Mouse (Mus musculus) spleen, adult 2 months (tissue): ENCODE data around the gene Elovl4. TPM values are rescaled to one million over a fixed set of nuclear protein-coding genes. Genes with fewer than 3 reads are reported as not detected.
A peak's percentile ranks its signal among the peaks of the same experiment; 100 is the strongest.

Experiments used
- DNase-seq, 2 experiments: peaks; one replicate each; pipeline versions ENCODE4 v3.0.0 to v3.0.0-alpha.2; 2012 to 2021; ENCODE audit warnings: low spot score in 2 of 2, low read depth in 1 of 2
- H3K27ac ChIP-seq: fragments of 200-500 bp; 2 replicates; pipeline ENCODE4 v1.5.1; 2012; ENCODE audit warnings: low read length, inconsistent platforms; ENCODE audit not compliant: insufficient read depth
- H3K27me3 ChIP-seq: fragments of 200-500 bp; 2 replicates; pipeline ENCODE4 v1.6.1; 2012; ENCODE audit warnings: mild to moderate bottlenecking, moderate library complexity, low read length, inconsistent platforms; ENCODE audit not compliant: control insufficient read depth, insufficient read depth
- H3K36me3 ChIP-seq: fragments of 200-500 bp; 2 replicates; pipeline ENCODE4 v1.6.1; 2012; ENCODE audit warnings: mild to moderate bottlenecking, low read length, inconsistent platforms; ENCODE audit not compliant: control insufficient read depth, insufficient read depth
- H3K4me1 ChIP-seq: fragments of 200-500 bp; 2 replicates; pipeline ENCODE4 v1.6.1; 2011; ENCODE audit warnings: inconsistent platforms; ENCODE audit not compliant: control insufficient read depth, insufficient read depth, insufficient read length
- H3K4me3 ChIP-seq: fragments of 200-500 bp; 2 replicates; pipeline ENCODE4 v1.5.1; 2011; ENCODE audit warnings: mild to moderate bottlenecking, inconsistent platforms; ENCODE audit not compliant: insufficient read depth, insufficient read length; ENCODE audit errors: extremely low read depth
- CTCF ChIP-seq: fragments of 200-500 bp; IDR thresholded peaks from 2 replicates; pipeline ENCODE4 v1.5.1; 2011; ENCODE audit warnings: mild to moderate bottlenecking, inconsistent platforms; ENCODE audit not compliant: insufficient read depth, insufficient read length, insufficient replicate concordance; ENCODE audit errors: extremely low read depth
- POLR2A ChIP-seq: fragments of 200-500 bp; IDR thresholded peaks from 2 replicates; pipeline ENCODE4 v1.6.1; 2011; ENCODE audit warnings: low read depth, low read length, inconsistent platforms
- WGBS: fragments of 180-500 bp; shearing (Covaris S2); methylation state at CpG from one replicate; pipeline ENCODE4 v1.1.7; 2018; 5-methylcytosine and 5-hydroxymethylcytosine counted together
- polyA plus RNA-seq: library from polyadenylated mRNA; depleted of rRNA; stranded (reverse); fragments of >200 nt; gene quantifications from 2 replicates; pipeline ENCODE4 v1.2.3, GENCODE M21; 2012

The Elovl4 gene
- polyA plus RNA-seq, 1 experiment = not detected

DNA sequence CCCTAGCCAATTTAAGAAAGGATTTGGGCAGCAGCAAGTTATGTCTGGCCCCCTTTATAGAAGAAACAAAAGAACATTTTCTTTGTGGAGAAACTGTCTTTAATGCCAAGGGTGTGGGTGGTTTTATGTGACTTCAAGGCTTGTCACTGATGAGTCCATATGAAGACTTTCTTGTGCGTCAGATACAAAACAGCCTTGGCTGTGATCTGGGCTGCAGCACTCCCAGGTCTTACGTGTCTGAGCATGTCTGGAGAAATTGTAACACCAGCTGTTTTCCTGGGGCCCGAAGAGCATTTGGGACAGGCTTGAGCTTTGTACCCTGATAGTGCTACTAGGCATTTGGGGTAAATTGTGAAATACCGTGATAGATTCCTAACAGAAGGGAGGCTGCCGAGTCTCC, 16.8 kb upstream of the Elovl4 start:
- WGBS = 65% methylated on average over 5 of the region's 5 CpGs
- no peaks in the 10 kb centered on the region for H3K36me3 ChIP-seq
- H3K4me3 ChIP-seq = no peak overlapping the region
- H3K27me3 ChIP-seq = no peaks in the 10 kb centered on the region
- no peak overlapping the region for H3K27ac ChIP-seq
- no peak for DNase-seq
- H3K4me1 ChIP-seq = no peaks in the 10 kb centered on the region
- TF ChIP-seq POLR2A (no peak), CTCF (no peak)

GRCm38 (mm10) chr9:83820976-83821375, 14.9 kb upstream of the Elovl4 start:
- Histone ChIP-seq H3K36me3 (no peaks in the 10 kb centered on the region), H3K4me3 (no peak overlapping the region), H3K27ac (no peak overlapping the region), H3K27me3 (no peaks in the 10 kb centered on the region), H3K4me1 (no peaks in the 10 kb centered on the region)
- TF ChIP-seq POLR2A = no peak
- TF ChIP-seq CTCF = no peak
- DNase-seq = no peak
- 83% methylated on average over 2 of the region's 2 CpGs for WGBS

DNA sequence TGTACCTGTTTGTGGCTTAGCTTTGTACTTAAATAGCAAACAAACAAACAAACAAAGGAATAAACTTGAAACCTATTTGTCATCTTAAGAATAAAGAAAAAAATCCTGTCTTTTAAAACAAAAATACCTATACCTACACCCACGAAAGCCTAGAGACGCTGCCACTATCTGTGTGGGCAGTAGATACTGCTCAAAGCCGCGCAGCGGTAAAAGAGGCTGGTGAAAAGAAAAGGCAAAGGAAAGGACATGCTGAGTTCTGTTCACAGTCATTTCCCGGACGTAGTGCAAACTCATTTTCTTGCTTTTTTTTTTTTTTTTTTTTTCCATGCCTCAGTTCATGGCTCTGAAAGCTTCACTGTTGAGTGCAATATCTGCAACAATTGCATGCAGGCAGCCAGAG, 13.1 kb upstream of the Elovl4 start:
- DNase-seq = no peak
- WGBS = 87% methylated on average over 7 of the region's 7 CpGs
- Histone ChIP-seq H3K36me3 (no peaks in the 10 kb centered on the region), H3K27me3 (no peaks in the 10 kb centered on the region), H3K4me1 (no peaks in the 10 kb centered on the region), H3K4me3 (no peak overlapping the region), H3K27ac (no peak overlapping the region)
- TF ChIP-seq POLR2A = no peak
- no peak for TF ChIP-seq CTCF

DNA sequence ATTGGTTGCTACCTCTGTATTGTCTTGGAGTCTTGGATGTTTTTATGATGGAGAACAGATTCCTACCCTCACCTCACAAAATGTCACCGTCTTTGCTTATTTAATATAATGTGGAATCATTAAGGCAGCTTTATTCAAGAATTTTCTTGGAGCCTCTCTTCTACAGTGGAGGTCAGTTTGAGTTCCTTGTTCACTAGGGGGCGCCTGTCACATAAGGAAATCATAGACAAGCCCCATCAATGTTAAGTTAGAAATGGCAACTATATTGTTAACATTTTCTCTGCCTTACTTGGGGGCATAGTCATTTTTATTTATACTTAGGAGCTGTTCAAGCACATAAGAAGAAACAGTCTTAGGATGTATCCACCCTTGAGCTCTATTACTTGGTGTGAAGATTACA, 1.5 kb upstream of the Elovl4 start:
- H3K27me3 ChIP-seq = peaks cover 19% of the 10 kb centered on the region
- DNase-seq = peak; percentile 31 to 35
- no peaks in the 10 kb centered on the region for H3K36me3 ChIP-seq
- 8% methylated on average over 2 of the region's 2 CpGs for WGBS
- H3K4me1 ChIP-seq = peaks cover 12% of the 10 kb centered on the region
- H3K4me3 ChIP-seq = no peak overlapping the region
- TF ChIP-seq POLR2A (no peak), CTCF (no peak)
- H3K27ac ChIP-seq = no peak overlapping the region

- 3% methylated on average over 37 of the region's 37 CpGs for WGBS
- no peak for DNase-seq
- H3K4me3 ChIP-seq = peak overlapping the region; percentile 51; the same call in 1 of the 2 replicates
- no peak overlapping the region for H3K27ac ChIP-seq
- no peaks in the 10 kb centered on the region for H3K36me3 ChIP-seq
- H3K27me3 ChIP-seq = peaks cover 20% of the 10 kb centered on the region
- H3K4me1 ChIP-seq = peaks cover 12% of the 10 kb centered on the region
- no peak for TF ChIP-seq POLR2A
- TF ChIP-seq CTCF = no peak
Measured at GRCm38 (mm10) chr9:83805164-83805976, 707 bp downstream of the Elovl4 start.

DNA sequence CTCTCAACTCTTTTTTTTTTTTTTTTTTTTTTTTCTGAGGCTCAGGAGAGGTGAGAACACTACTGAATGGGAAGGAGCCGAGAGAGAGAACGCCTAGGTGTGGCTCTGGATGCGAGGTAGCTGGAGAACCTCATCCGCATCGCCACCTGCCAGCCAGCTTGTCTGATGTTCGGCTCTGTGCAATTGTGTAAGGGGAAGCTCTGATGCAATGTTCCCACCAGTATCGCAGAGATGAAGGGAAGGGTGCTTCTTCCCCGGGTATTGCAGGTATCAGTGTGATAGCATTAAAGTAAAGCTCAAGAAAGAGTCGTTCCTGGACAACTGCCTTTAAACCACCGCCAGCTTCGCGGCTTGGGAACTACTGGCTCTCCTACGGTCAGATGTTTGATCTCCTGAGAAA, 1.7 kb downstream of the Elovl4 start:
- TF ChIP-seq POLR2A = no peak
- TF ChIP-seq CTCF = no peak
- no peak overlapping the region for H3K27ac ChIP-seq
- DNase-seq = no peak
- H3K27me3 ChIP-seq = peaks cover 20% of the 10 kb centered on the region
- H3K4me3 ChIP-seq = no peak overlapping the region
- 65% methylated on average over 13 of the region's 13 CpGs for WGBS
- H3K36me3 ChIP-seq = no peaks in the 10 kb centered on the region
- H3K4me1 ChIP-seq = peaks cover 12% of the 10 kb centered on the region

DNA sequence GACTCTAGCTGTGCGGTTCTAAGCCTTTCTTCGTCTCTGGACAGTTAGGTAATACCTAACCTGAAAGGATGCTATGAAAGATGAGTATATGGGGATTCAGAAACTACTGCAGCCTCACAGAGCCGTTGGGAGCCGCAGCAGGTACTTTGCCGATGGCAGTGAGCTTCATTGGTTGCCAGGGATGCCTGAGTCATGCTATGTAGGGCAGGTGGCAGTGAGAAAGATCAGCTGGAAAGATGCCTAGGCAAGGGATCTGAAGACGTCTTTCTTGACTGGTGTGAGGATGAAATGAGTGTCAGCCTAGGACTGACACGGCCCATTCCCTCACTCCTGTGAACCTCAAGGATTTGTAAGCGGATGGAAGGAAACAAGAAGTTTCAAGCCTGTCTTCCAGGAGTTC, 8.2 kb downstream of the Elovl4 start:
- no peaks in the 10 kb centered on the region for H3K36me3 ChIP-seq
- no peak for DNase-seq
- WGBS = 89% methylated on average over 8 of the region's 8 CpGs
- no peak overlapping the region for H3K4me3 ChIP-seq
- H3K27me3 ChIP-seq = 0 out of 2 replicates have a peak, but pooled peaks cover 2% of the 10 kb centered on the region
- no peak for TF ChIP-seq POLR2A
- TF ChIP-seq CTCF = no peak
- no peak overlapping the region for H3K27ac ChIP-seq
- no peaks in the 10 kb centered on the region for H3K4me1 ChIP-seq
